Mouse (Mus musculus) midbrain, embryonic 16.5 days (tissue): ENCODE measurements around the gene Bax. TPM values are rescaled to one million over a fixed set of nuclear protein-coding genes. Genes with fewer than 3 reads are reported as not detected.

Source experiments
- ATAC-seq: fragments of 200-750 bp; cut with Nextera tagmentation; 2 replicates; pipeline ENCODE4 v1.8.0; 2017; ENCODE audit warnings: moderate TSS enrichment
- H3K27ac ChIP-seq: fragments of 300-500 bp; sonication (generic); 2 replicates; pipeline ENCODE4 v1.5.1; 2014; ENCODE audit warnings: mild to moderate bottlenecking, low read length, mixed read lengths
- H3K27me3 ChIP-seq: fragments of 300-500 bp; sonication (generic); 2 replicates; pipeline ENCODE4 v1.6.1; 2014; ENCODE audit warnings: low read depth, low read length, mixed read lengths; ENCODE audit not compliant: control insufficient read depth, insufficient read depth
- H3K36me3 ChIP-seq: fragments of 300-500 bp; sonication (generic); 2 replicates; pipeline ENCODE4 v1.6.1; 2014; ENCODE audit warnings: mild to moderate bottlenecking, low read length, moderate library complexity, mixed read lengths; ENCODE audit not compliant: control insufficient read depth, insufficient read depth
- H3K4me1 ChIP-seq: fragments of 300-500 bp; sonication (generic); 2 replicates; pipeline ENCODE4 v1.6.1; 2014; ENCODE audit warnings: mild to moderate bottlenecking, low read length, mixed read lengths; ENCODE audit not compliant: control insufficient read depth, insufficient read depth
- H3K4me2 ChIP-seq: fragments of 300-500 bp; sonication (generic); 2 replicates; pipeline ENCODE4 v1.6.1; 2014; ENCODE audit warnings: mild to moderate bottlenecking, low read length, mixed read lengths
- H3K4me3 ChIP-seq: fragments of 300-500 bp; sonication (generic); 2 replicates; pipeline ENCODE4 v1.5.1; 2014; ENCODE audit warnings: low read depth, mild to moderate bottlenecking, low read length, moderate library complexity, mixed read lengths
- H3K9ac ChIP-seq: fragments of 300-500 bp; sonication (generic); 2 replicates; pipeline ENCODE4 v1.6.1; 2014; ENCODE audit warnings: low read depth, low read length, mixed read lengths
- H3K9me3 ChIP-seq: fragments of 300-500 bp; sonication (generic); replicated peaks from 2 replicates; pipeline ENCODE4 v1.6.1; 2014; ENCODE audit warnings: mild to moderate bottlenecking, low read length, mixed read lengths; ENCODE audit not compliant: control insufficient read depth, poor library complexity, severe bottlenecking
- WGBS: fragments of 180-500 bp; shearing (Covaris S2); extraction: QIAGEN DNeasy Blood & Tissue Kit; methylation state at CpG from one replicate; pipeline ENCODE4 v1.1.7; 2014; 5-methylcytosine and 5-hydroxymethylcytosine counted together
- polyA plus RNA-seq: library from polyadenylated mRNA; unstranded; fragments of >200 nt; fragmentation: Nextera tagmentation; extraction: Ambion mirVana; gene quantifications from 2 replicates; pipeline ENCODE4 v1.2.1, GENCODE M21; 2015

Gene Bax
- polyA plus RNA-seq, 1 experiment from 2014 or later = 232 TPM

GRCm38 (mm10) chr7:45494548-45494947 is 27.9 kb upstream of the Bax start:
- 80% methylated on average over 9 of the region's 9 CpGs for WGBS
- H3K4me3 ChIP-seq = no peak overlapping the region
- ATAC-seq = no peak

GRCm38 (mm10) chr7:45492951-45493350 is 26.3 kb upstream of the Bax start:
- Histone ChIP-seq H3K4me1 (peaks cover 14% of the 10 kb centered on the region), H3K36me3 (peaks cover 28% of the 10 kb centered on the region), H3K4me3 (no peak overlapping the region), H3K9ac (no peak overlapping the region), H3K9me3 (no peaks in the 10 kb centered on the region), H3K27ac (no peak overlapping the region), H3K27me3 (no peaks in the 10 kb centered on the region), H3K4me2 (no peak overlapping the region)
- no peak for ATAC-seq
- WGBS = 90% methylated on average over 5 of the region's 5 CpGs

More at GRCm38 (mm10) chr7:45494548-45494947, 27.9 kb upstream of the Bax start:
- H3K4me1 ChIP-seq = 0 out of 2 replicates have a peak, but pooled peaks cover 3% of the 10 kb centered on the region
- H3K27me3 ChIP-seq = no peaks in the 10 kb centered on the region
- H3K9me3 ChIP-seq = no peaks in the 10 kb centered on the region
- H3K9ac ChIP-seq = no peak overlapping the region
- no peak overlapping the region for H3K27ac ChIP-seq
- H3K4me2 ChIP-seq = no peak overlapping the region
- H3K36me3 ChIP-seq = peaks cover 44% of the 10 kb centered on the region

- H3K27me3 ChIP-seq = no peaks in the 10 kb centered on the region
- no peak for ATAC-seq
- peaks cover 15% of the 10 kb centered on the region for H3K4me1 ChIP-seq
Observed at GRCm38 (mm10) chr7:45492225-45492844, 25.6 kb upstream of the Bax start.

GRCm38 (mm10) chr7:45491264-45491663 is 24.6 kb upstream of the Bax start:
- H3K4me1 ChIP-seq = peaks cover 15% of the 10 kb centered on the region
- H3K27me3 ChIP-seq = no peaks in the 10 kb centered on the region
- H3K9ac ChIP-seq = no peak overlapping the region
- H3K36me3 ChIP-seq = peaks cover 24% of the 10 kb centered on the region
- no peak overlapping the region for H3K4me3 ChIP-seq
- H3K9me3 ChIP-seq = no peaks in the 10 kb centered on the region
- H3K4me2 ChIP-seq = no peak overlapping the region
- no peak for ATAC-seq
- no peak overlapping the region for H3K27ac ChIP-seq
- WGBS = 23% methylated on average over 3 of the region's 3 CpGs

More at GRCm38 (mm10) chr7:45492225-45492844, 25.6 kb upstream of the Bax start:
- Histone ChIP-seq H3K9ac (no peak overlapping the region), H3K27ac (no peak overlapping the region), H3K36me3 (peaks cover 24% of the 10 kb centered on the region), H3K4me2 (no peak overlapping the region), H3K4me3 (no peak overlapping the region), H3K9me3 (no peaks in the 10 kb centered on the region)
- 96% methylated on average over 8 of the region's 8 CpGs for WGBS

- no peak for ATAC-seq
- no peak overlapping the region for H3K4me2 ChIP-seq
- H3K4me3 ChIP-seq = no peak overlapping the region
- peaks cover 24% of the 10 kb centered on the region for H3K36me3 ChIP-seq
- no peaks in the 10 kb centered on the region for H3K27me3 ChIP-seq
- no peaks in the 10 kb centered on the region for H3K9me3 ChIP-seq
- no peak overlapping the region for H3K27ac ChIP-seq
- H3K4me1 ChIP-seq = peaks cover 15% of the 10 kb centered on the region
- H3K9ac ChIP-seq = no peak overlapping the region
- WGBS = 48% methylated on average over 9 of the region's 9 CpGs
Observed at GRCm38 (mm10) chr7:45490822-45491221, 24.1 kb upstream of the Bax start.

GRCm38 (mm10) chr7:45489578-45489977 is 22.9 kb upstream of the Bax start:
- Histone ChIP-seq H3K4me3 (no peak overlapping the region), H3K4me1 (peaks cover 15% of the 10 kb centered on the region), H3K9me3 (no peaks in the 10 kb centered on the region), H3K9ac (no peak overlapping the region), H3K27me3 (no peaks in the 10 kb centered on the region), H3K4me2 (no peak overlapping the region; the same call in 1 of the 2 replicates), H3K36me3 (peaks cover 14% of the 10 kb centered on the region), H3K27ac (no peak overlapping the region)
- ATAC-seq = no peak
- WGBS = 79% methylated on average over 7 of the region's 7 CpGs

- 9% methylated on average over 35 of the region's 38 CpGs for WGBS
- H3K4me2 ChIP-seq = peak within 1 kb of the TSS; percentile 68
- H3K4me1 ChIP-seq = peaks cover 15% of the 10 kb centered on the region
- no peaks in the 10 kb centered on the region for H3K9me3 ChIP-seq
- H3K4me3 ChIP-seq = peak within 1 kb of the TSS; percentile 48
- peaks cover 6% of the 10 kb centered on the region for H3K36me3 ChIP-seq
- peak; percentile 69 for ATAC-seq
- H3K9ac ChIP-seq = peak within 1 kb of the TSS; percentile 76
- no peaks in the 10 kb centered on the region for H3K27me3 ChIP-seq
- peak within 1 kb of the TSS; percentile 90 for H3K27ac ChIP-seq
Observed at GRCm38 (mm10) chr7:45488293-45489204, 21.9 kb upstream of the Bax start, which contains the start of gene Dhdh. Gene Dhdh, minus strand, starts transcription at chr7:45488805.

GRCm38 (mm10) chr7:45487861-45488292 is 21.2 kb upstream of the Bax start:
- WGBS = 9% methylated on average over 11 of the region's 11 CpGs
- peak overlapping the region; percentile 90 for H3K27ac ChIP-seq
- H3K36me3 ChIP-seq = no peaks in the 10 kb centered on the region; the same call in 1 of the 2 replicates
- peak overlapping the region; percentile 76 for H3K9ac ChIP-seq
- ATAC-seq = peak; percentile 77
- peak overlapping the region; percentile 48 for H3K4me3 ChIP-seq
- H3K4me2 ChIP-seq = peak overlapping the region; percentile 68
- peaks cover 15% of the 10 kb centered on the region for H3K4me1 ChIP-seq
- no peaks in the 10 kb centered on the region for H3K27me3 ChIP-seq
- no peaks in the 10 kb centered on the region for H3K9me3 ChIP-seq
